Mouse (Mus musculus) kidney, adult 9 months (tissue): Measurements from ENCODE around the gene Col13a1.

Experiments used
- DNase-seq: peaks from one replicate; pipeline ENCODE4 v3.0.0; 2022

The Col13a1 gene

GRCm38 (mm10) chr10:61967207-61967606 lies 11.7 kb downstream of the Col13a1 start:
- DNase-seq, result no peak

- DNase-seq, result no peak
Measured at GRCm38 (mm10) chr10:61965386-61965841, 13.5 kb downstream of the Col13a1 start.

- DNase-seq, result peak; percentile 59
Measured at GRCm38 (mm10) chr10:61956718-61957117, 22.2 kb downstream of the Col13a1 start.

- no peak for DNase-seq
Measured at GRCm38 (mm10) chr10:61953916-61954315, 25.0 kb downstream of the Col13a1 start.

- DNase-seq, result no peak
Measured at GRCm38 (mm10) chr10:61949542-61949941, 29.4 kb downstream of the Col13a1 start.

GRCm38 (mm10) chr10:61944386-61944785 lies 34.5 kb downstream of the Col13a1 start:
- DNase-seq, result no peak

- DNase-seq, result peak; percentile 6
Measured at GRCm38 (mm10) chr10:61943480-61943879, 35.4 kb downstream of the Col13a1 start.

- DNase-seq, result no peak
Measured at GRCm38 (mm10) chr10:61942719-61943118, 36.2 kb downstream of the Col13a1 start.

GRCm38 (mm10) chr10:61936211-61937121 lies 42.4 kb downstream of the Col13a1 start:
- DNase-seq, result no peak

- no peak for DNase-seq
Measured at GRCm38 (mm10) chr10:61931678-61932077, 47.2 kb downstream of the Col13a1 start.

- no peak for DNase-seq
Measured at GRCm38 (mm10) chr10:61929901-61930300, 49.0 kb downstream of the Col13a1 start.

- DNase-seq, result peak; percentile 62
Measured at GRCm38 (mm10) chr10:61928725-61929651, 49.9 kb downstream of the Col13a1 start.

- DNase-seq, result no peak
Measured at GRCm38 (mm10) chr10:61925691-61926090, 53.2 kb downstream of the Col13a1 start.

- peak; percentile 9 for DNase-seq
Measured at GRCm38 (mm10) chr10:61920655-61921365, 58.1 kb downstream of the Col13a1 start.

GRCm38 (mm10) chr10:61919924-61920654 lies 58.8 kb downstream of the Col13a1 start:
- DNase-seq, result no peak

GRCm38 (mm10) chr10:61919496-61919895 lies 59.4 kb downstream of the Col13a1 start:
- DNase-seq, result no peak

- no peak for DNase-seq
Measured at GRCm38 (mm10) chr10:61917066-61917465, 61.8 kb downstream of the Col13a1 start.

GRCm38 (mm10) chr10:61911770-61912169 lies 67.1 kb downstream of the Col13a1 start:
- no peak for DNase-seq

GRCm38 (mm10) chr10:61909004-61909403 lies 69.9 kb downstream of the Col13a1 start:
- no peak for DNase-seq

- DNase-seq, result peak; percentile 27
Measured at GRCm38 (mm10) chr10:61906226-61906625, 72.7 kb downstream of the Col13a1 start.

GRCm38 (mm10) chr10:61905308-61905707 lies 73.6 kb downstream of the Col13a1 start:
- DNase-seq, result peak; percentile 18

- no peak for DNase-seq
Measured at GRCm38 (mm10) chr10:61898116-61898515, 80.8 kb downstream of the Col13a1 start.
